Mouse (Mus musculus) C2C12 (cell line): ENCODE results near the gene Ppa1. TPM values are rescaled to one million over a fixed set of nuclear protein-coding genes. Genes with fewer than 3 reads are reported as not detected.
"Not testable (repeated sequence)": the region's sequence is repeated elsewhere in the genome, so short reads cannot be mapped to it uniquely, and the experiment has no call there.

ENCODE experiments used
- H3K27me3 ChIP-seq: one replicate; pipeline ENCODE4 v1.6.1; 2011; ENCODE audit not compliant: control insufficient read depth, insufficient read depth, insufficient read length
- H3K36me3 ChIP-seq: one replicate; pipeline ENCODE4 v1.6.1; 2011; ENCODE audit not compliant: control insufficient read depth, insufficient read depth
- H3K4me3 ChIP-seq: one replicate; pipeline ENCODE4 v1.5.1; 2011; ENCODE audit warnings: mild to moderate bottlenecking, control low read depth; ENCODE audit not compliant: poor library complexity, insufficient read depth, severe bottlenecking
- H3K79me2 ChIP-seq: one replicate; pipeline ENCODE4 v1.6.1; 2011; ENCODE audit not compliant: control insufficient read depth, insufficient read depth
- H3K79me3 ChIP-seq: one replicate; pipeline ENCODE4 v1.6.1; 2011; ENCODE audit warnings: low read depth, control low read depth
- H3ac ChIP-seq: one replicate; pipeline ENCODE3; 2011; ENCODE audit warnings: low read depth; ENCODE audit not compliant: control insufficient read depth, insufficient read length
- CEBPB ChIP-seq: IDR thresholded peaks from one replicate; pipeline ENCODE4 v1.6.1; 2011; ENCODE audit warnings: low read depth, mild to moderate bottlenecking, control low read depth, moderate library complexity
- CTCF ChIP-seq: IDR thresholded peaks from one replicate; pipeline ENCODE4 v1.5.1; 2011; ENCODE audit not compliant: control insufficient read depth, insufficient read depth, insufficient read length
- FOSL1 ChIP-seq: IDR thresholded peaks from one replicate; pipeline ENCODE4 v1.8.0; 2011; ENCODE audit warnings: mild to moderate bottlenecking, low read length; ENCODE audit not compliant: poor library complexity, insufficient read depth, severe bottlenecking
- MAX ChIP-seq: IDR thresholded peaks from one replicate; pipeline ENCODE4 v1.6.1; 2011; ENCODE audit warnings: mild to moderate bottlenecking, control low read depth
- MYOD1 ChIP-seq: IDR thresholded peaks from one replicate; pipeline ENCODE4 v1.6.1; 2011; ENCODE audit warnings: low read depth; ENCODE audit not compliant: control insufficient read depth, insufficient read length
- MYOG ChIP-seq: IDR thresholded peaks from one replicate; pipeline ENCODE4 v1.6.1; 2011; ENCODE audit not compliant: control insufficient read depth, insufficient read length; ENCODE audit errors: extremely low read depth
- USF1 ChIP-seq: IDR thresholded peaks from one replicate; pipeline ENCODE4 v1.6.1; 2011; ENCODE audit warnings: low read depth, mild to moderate bottlenecking, control low read depth, moderate library complexity
- long read RNA-seq, 2 experiments: library from polyadenylated mRNA; unstranded; transcript quantifications; one replicate each; pipeline ENCODE4 v2.0.0; 2019 to 2020
- polyA plus RNA-seq: library from polyadenylated mRNA; unstranded; fragments of >200 nt; fragmentation: generic; extraction: Trizol; gene quantifications from one replicate; pipeline ENCODE4 v1.2.1, GENCODE M21; 2012; ENCODE audit warnings: missing spikeins

Gene Ppa1
- 189 TPM for polyA plus RNA-seq
- long read RNA-seq, experiment 1, transcript Ppa1-201 (11 exons, 1,364 nt), result major isoform, 130 of 138 reads
- long read RNA-seq, experiment 1, partial matches to known transcripts, result 8 of 138 reads
- long read RNA-seq, experiment 1, other reads (novel, unspliced or antisense), result 0 of 138 reads
- long read RNA-seq, experiment 2, transcript Ppa1-201 (11 exons, 1,364 nt), result major isoform, 348 of 352 reads
- long read RNA-seq, experiment 2, partial matches to known transcripts, result 1 of 352 reads
- long read RNA-seq, experiment 2, other reads (novel, unspliced or antisense), result 3 of 352 reads

GRCm38 (mm10) chr10:61647790-61648736 is at the start of gene Ppa1:
Gene Ppa1, plus strand, starts transcription at chr10:61648552.
- peaks cover 30% of the 10 kb centered on the region for H3K79me3 ChIP-seq
- H3K27me3 ChIP-seq, result no peaks in the 10 kb centered on the region
- H3K79me2 ChIP-seq, result peaks cover 46% of the 10 kb centered on the region
- TF ChIP-seq CEBPB (no peak), MAX (peak; percentile 92), MYOD1 (no peak), FOSL1 (no peak), USF1 (peak; percentile 76)
- H3ac ChIP-seq, result peak within 1 kb of the TSS; percentile 73
- H3K4me3 ChIP-seq, result peak within 1 kb of the TSS; percentile 94
- H3K36me3 ChIP-seq, result peaks cover 27% of the 10 kb centered on the region

GRCm38 (mm10) chr10:61599556-61600114 is 48.7 kb upstream of the Ppa1 start:
- peaks cover 36% of the 10 kb centered on the region for H3K27me3 ChIP-seq
- H3K36me3 ChIP-seq, result no peaks in the 10 kb centered on the region
- TF ChIP-seq FOSL1, result no peak
- no peak for TF ChIP-seq MYOD1
- TF ChIP-seq CEBPB, result no peak
- no peak for TF ChIP-seq MYOG
- TF ChIP-seq USF1, result no peak
- no peak for TF ChIP-seq CTCF
- TF ChIP-seq MAX, result no peak
- no peaks in the 10 kb centered on the region for H3K79me3 ChIP-seq
- H3K79me2 ChIP-seq, result no peaks in the 10 kb centered on the region
- no peak overlapping the region for H3K4me3 ChIP-seq
- H3ac ChIP-seq, result no peak overlapping the region

- peak overlapping the region; percentile 24 for H3ac ChIP-seq
- TF ChIP-seq CTCF (peak; percentile 58), MYOG (no peak), MAX (peak; percentile 29)
- no peaks in the 10 kb centered on the region for H3K36me3 ChIP-seq
- H3K79me3 ChIP-seq, result no peaks in the 10 kb centered on the region
- H3K79me2 ChIP-seq, result no peaks in the 10 kb centered on the region
- H3K4me3 ChIP-seq, result no peak overlapping the region
- peaks cover 11% of the 10 kb centered on the region for H3K27me3 ChIP-seq
These were observed 45.9 kb upstream of the Ppa1 start for GRCm38 (mm10) chr10:61602283-61603033.

- H3K79me2 ChIP-seq, result no peaks in the 10 kb centered on the region
- H3K4me3 ChIP-seq, result no peak overlapping the region
- TF ChIP-seq FOSL1 (no peak), CTCF (no peak), USF1 (no peak), MAX (no peak), CEBPB (no peak), MYOG (no peak), MYOD1 (no peak)
- no peaks in the 10 kb centered on the region for H3K36me3 ChIP-seq
- H3K79me3 ChIP-seq, result no peaks in the 10 kb centered on the region
- peaks cover 5% of the 10 kb centered on the region for H3K27me3 ChIP-seq
- no peak overlapping the region for H3ac ChIP-seq
These were observed 43.8 kb upstream of the Ppa1 start for GRCm38 (mm10) chr10:61604376-61605065.

GRCm38 (mm10) chr10:61605381-61605780 is 43.0 kb upstream of the Ppa1 start:
- H3K79me2 ChIP-seq, H3K27me3 ChIP-seq, H3K79me3 ChIP-seq, H3K36me3 ChIP-seq, H3K4me3 ChIP-seq, H3ac ChIP-seq: not testable (repeated sequence)
